In the genomic region with DNA sequence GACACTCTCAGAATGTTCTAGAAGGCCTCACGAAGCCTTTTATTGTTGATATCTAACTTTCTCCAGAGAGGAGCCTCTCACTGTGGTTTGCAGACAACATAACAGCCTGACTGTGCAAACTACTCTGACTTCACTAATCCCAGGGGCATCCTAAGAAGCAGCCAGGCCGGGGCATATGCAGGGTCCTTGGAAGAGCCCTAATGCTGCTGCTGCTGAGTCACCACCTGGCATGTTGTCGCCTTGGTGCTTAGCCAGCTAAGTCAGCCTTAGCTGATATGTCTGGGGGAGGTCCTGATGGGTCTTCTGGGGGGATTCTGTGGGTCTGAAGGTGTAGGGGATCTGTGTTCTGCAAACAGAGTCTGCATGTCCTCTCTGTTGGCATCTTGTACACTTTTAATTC, we compare ENCODE assay signal across 21 mouse cellular contexts. TPM values are rescaled to one million over a fixed set of nuclear protein-coding genes. Genes with fewer than 3 reads are reported as not detected.
DNase-seq lines count a peak whose midpoint lies in the region; ATAC-seq and TF ChIP-seq lines count a peak whose summit lies in the region.
"Had no signal": no experiment of that assay in that cellular context is flagged by ENCODE, and none has a peak within 500 bp of the region (broad histone marks: within the 10 kb centered on the region; RNA-seq: fewer than 3 reads in every experiment).

No protein-coding gene starts in this region.

- no peaks in the 10 kb centered on the region for H3K27me3 ChIP-seq in intestine, embryonic 15.5 days (replicated peaks)
- H3K27me3 ChIP-seq in forebrain, postnatal 0 days (ENCODE audit: insufficient read depth, low read length) = no peaks in the 10 kb centered on the region
- H3K27me3 ChIP-seq: forebrain, embryonic 13.5 days; hindbrain, embryonic 12.5 days had no signal

- no peak overlapping the region for H3K4me3 ChIP-seq in intestine, embryonic 15.5 days (replicated peaks)
- H3K4me3 ChIP-seq in forebrain, postnatal 0 days (ENCODE audit: low read depth, low read length) = no peak overlapping the region
- H3K4me3 ChIP-seq: embryonic facial prominence, embryonic 10.5 days; forebrain, embryonic 13.5 days; gastrocnemius, adult 2 months; heart, embryonic 10.5 days; hindbrain, embryonic 12.5 days had no signal

- 0 out of 2 replicates have a peak, but pooled peaks cover 5% of the 10 kb centered on the region for H3K4me1 ChIP-seq in intestine, embryonic 15.5 days (replicated peaks)
- H3K4me1 ChIP-seq in forebrain, postnatal 0 days (ENCODE audit: insufficient read depth) = no peaks in the 10 kb centered on the region
- H3K4me1 ChIP-seq: embryonic facial prominence, embryonic 10.5 days; heart, embryonic 10.5 days; hindbrain, embryonic 12.5 days had no signal

- 76% methylated on average over 3 of the region's 3 CpGs for WGBS in intestine, embryonic 15.5 days
- WGBS in forebrain, postnatal 0 days = 87% methylated on average over 3 of the region's 3 CpGs

- no peak overlapping the region for H3K4me2 ChIP-seq in intestine, embryonic 15.5 days (replicated peaks)
- H3K4me2 ChIP-seq in forebrain, postnatal 0 days (ENCODE audit: low read depth) = no peak overlapping the region
- H3K4me2 ChIP-seq: forebrain, embryonic 13.5 days; hindbrain, embryonic 12.5 days had no signal

- DNase-seq in adrenal gland, adult (ENCODE audit: inconsistent age in 2 of 2, low spot score in 1 of 2) = peak; percentile 68 to 82
- DNase-seq in adrenal gland, postnatal 4 days (ENCODE audit: low spot score in 2 of 2) = no peak
- DNase-seq in retina, postnatal 1 day = peak; percentile 40
- DNase-seq in retina, embryonic 14.5 days (ENCODE audit: low spot score) = no peak
- DNase-seq in adrenal gland, postnatal 10 days = peak; percentile 59
- peak; percentile 39 for DNase-seq in retina, postnatal 7 days (ENCODE audit: low read depth, low spot score)
- DNase-seq in forebrain, postnatal 0 days = no peak
- DNase-seq: cerebellum, adult 9-10 months; gastrocnemius, adult 2 months; gastrocnemius, postnatal 36 days; heart, adult 11 months; heart, postnatal 10 days; heart, postnatal 4 days; kidney, adult 11 months had no signal

- H3K36me3 ChIP-seq in intestine, embryonic 15.5 days = 0 out of 2 replicates have a peak, but pooled peaks cover 2% of the 10 kb centered on the region
- H3K36me3 ChIP-seq in forebrain, postnatal 0 days (ENCODE audit: insufficient read depth) = peaks cover 45% of the 10 kb centered on the region

- no peak for TF ChIP-seq CTCF in forebrain, postnatal 0 days (IDR thresholded peaks at IDR 0.05; ENCODE audit: low read depth)

- no peak overlapping the region for H3K27ac ChIP-seq in intestine, embryonic 15.5 days
- no peak overlapping the region for H3K27ac ChIP-seq in forebrain, postnatal 0 days (ENCODE audit: low read depth, low read length)
- H3K27ac ChIP-seq: embryonic facial prominence, embryonic 10.5 days; forebrain, embryonic 13.5 days; gastrocnemius, adult 2 months; heart, embryonic 10.5 days; hindbrain, embryonic 12.5 days had no signal

- ATAC-seq in intestine, embryonic 15.5 days = no peak
- no peak for ATAC-seq in forebrain, postnatal 0 days
- ATAC-seq: forebrain, embryonic 13.5 days; hindbrain, embryonic 16.5 days; inflammation-experienced regulatory T-cells, adult 6 months had no signal

- no peaks in the 10 kb centered on the region for H3K9me3 ChIP-seq in intestine, embryonic 15.5 days
- no peaks in the 10 kb centered on the region for H3K9me3 ChIP-seq in forebrain, postnatal 0 days (ENCODE audit: low read length)
- H3K9me3 ChIP-seq: embryonic facial prominence, embryonic 10.5 days; forebrain, embryonic 13.5 days; heart, embryonic 10.5 days; hindbrain, embryonic 12.5 days had no signal

- no peak overlapping the region for H3K9ac ChIP-seq in intestine, embryonic 15.5 days
- H3K9ac ChIP-seq in forebrain, postnatal 0 days = no peak overlapping the region
- H3K9ac ChIP-seq: forebrain, embryonic 13.5 days; hindbrain, embryonic 12.5 days had no signal

RNA-seq across cellular contexts. Expression of gene Ccdc93, which starts 35.4 kb away (rescaled TPM):
- 10 to 100 TPM; 22.9 to 24.5 TPM for total RNA-seq in adrenal gland, postnatal 4 days (2021)
- 10 to 100 TPM; 16.5 to 19.4 TPM for total RNA-seq in adrenal gland, postnatal 10 days (2021)
- polyA plus RNA-seq in intestine, embryonic 15.5 days (2015; fragmentation: Nextera tagmentation; extraction: Ambion mirVana) = 11.2 and 11.6 TPM in 2 replicates
- 13.5 and 14.6 TPM in 2 replicates for total RNA-seq in forebrain, postnatal 0 days (2014; rRNA removed)
- polyA plus RNA-seq in forebrain, postnatal 0 days (2015; fragmentation: Nextera tagmentation; extraction: Ambion mirVana) = 3.8 and 6.7 TPM in 2 replicates

Comparison
In these comparisons a context has a peak if more than half of its experiments do, and no peak if none do; other contexts are left out.
1. DNase-seq: peak in adrenal gland, adult (2 of 2), retina, postnatal 1 day (single experiment), adrenal gland, postnatal 10 days (single experiment) and retina, postnatal 7 days (single experiment); none in adrenal gland, postnatal 4 days (0 of 2), retina, embryonic 14.5 days (single experiment) and forebrain, postnatal 0 days (single experiment).